Mouse (Mus musculus) layer of hippocampus, adult 2 months (tissue): ENCODE results near the gene Hoxa4. TPM values are rescaled to one million over a fixed set of nuclear protein-coding genes. Genes with fewer than 3 reads are reported as not detected.

Experiments used
- DNase-seq, 2 experiments: peaks; one replicate each; pipeline ENCODE4 v3.0.0; 2022; ENCODE audit warnings: low spot score in 2 of 2
- H3K27ac ChIP-seq: fragments of 200-600 bp; 2 replicates; pipeline ENCODE4 v1.8.1; 2022
- H3K4me3 ChIP-seq: fragments of 200-600 bp; 2 replicates; pipeline ENCODE4 v1.8.1; 2022; ENCODE audit warnings: mild to moderate bottlenecking
- CTCF ChIP-seq: fragments of 200-600 bp; conservative IDR thresholded peaks from 2 replicates; pipeline ENCODE4 v1.8.1; 2022; ENCODE audit warnings: antibody characterized with exemption, mild to moderate bottlenecking, moderate library complexity
- total RNA-seq, 2 experiments: library from RNA; stranded (reverse); gene quantifications; 2 replicates each; pipeline ENCODE4 v1.2.3; 2021

Gene Hoxa4
- total RNA-seq, 2 experiments from 2014 or later: not detected

GRCm38 (mm10) chr6:52217895-52218642, 26.5 kb upstream of the Hoxa4 start:
- no peak for TF ChIP-seq CTCF
- no peak overlapping the region for H3K27ac ChIP-seq
- DNase-seq: no peak
- H3K4me3 ChIP-seq: no peak overlapping the region

- no peak for DNase-seq
- Histone ChIP-seq H3K27ac (no peak overlapping the region), H3K4me3 (no peak overlapping the region)
- no peak for TF ChIP-seq CTCF
Observed at GRCm38 (mm10) chr6:52217459-52217768, 25.9 kb upstream of the Hoxa4 start.

DNA sequence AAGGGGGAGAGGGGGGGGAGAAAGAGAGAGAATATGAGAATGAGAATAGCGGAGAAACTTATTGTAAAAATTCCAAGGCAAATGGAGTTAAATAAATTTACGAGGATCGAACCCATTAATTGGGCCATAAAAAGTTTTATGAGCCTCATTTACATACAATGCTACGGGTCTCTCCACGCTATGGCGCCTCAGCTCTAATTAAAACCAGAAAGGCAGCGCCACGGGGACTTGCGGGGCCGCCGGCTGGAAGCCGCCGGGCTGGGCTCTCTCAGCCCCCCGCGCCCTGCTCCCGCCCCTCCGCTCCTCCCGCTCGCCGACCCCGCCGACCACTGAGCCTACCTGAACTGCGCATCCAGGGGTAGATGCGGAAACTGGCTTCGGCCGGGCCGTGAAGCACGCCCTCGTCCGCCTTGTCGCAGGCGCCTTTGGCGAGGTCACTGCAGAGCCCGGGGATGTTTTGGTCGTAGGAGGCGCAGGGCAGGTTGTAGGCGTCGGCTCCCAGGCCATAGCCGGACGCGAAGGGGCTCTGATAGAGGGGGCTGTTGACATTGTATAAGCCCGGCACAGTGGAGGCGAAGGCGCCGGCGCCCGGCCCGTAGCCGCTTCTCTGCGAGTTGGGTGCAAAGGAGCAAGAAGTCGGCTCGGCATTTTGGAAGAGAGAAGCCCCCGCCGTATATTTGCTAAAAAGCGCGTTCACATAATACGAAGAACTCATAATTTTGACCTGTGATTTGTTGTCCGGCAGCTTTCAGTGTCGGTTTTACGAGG, 25.3 kb upstream of the Hoxa4 start:
- DNase-seq: no peak
- H3K4me3 ChIP-seq: no peak overlapping the region
- no peak overlapping the region for H3K27ac ChIP-seq
- TF ChIP-seq CTCF: no peak

- TF ChIP-seq CTCF: no peak
- H3K4me3 ChIP-seq: no peak overlapping the region
- no peak overlapping the region for H3K27ac ChIP-seq
- no peak for DNase-seq
Observed at GRCm38 (mm10) chr6:52215771-52216535, 24.4 kb upstream of the Hoxa4 start.

DNA sequence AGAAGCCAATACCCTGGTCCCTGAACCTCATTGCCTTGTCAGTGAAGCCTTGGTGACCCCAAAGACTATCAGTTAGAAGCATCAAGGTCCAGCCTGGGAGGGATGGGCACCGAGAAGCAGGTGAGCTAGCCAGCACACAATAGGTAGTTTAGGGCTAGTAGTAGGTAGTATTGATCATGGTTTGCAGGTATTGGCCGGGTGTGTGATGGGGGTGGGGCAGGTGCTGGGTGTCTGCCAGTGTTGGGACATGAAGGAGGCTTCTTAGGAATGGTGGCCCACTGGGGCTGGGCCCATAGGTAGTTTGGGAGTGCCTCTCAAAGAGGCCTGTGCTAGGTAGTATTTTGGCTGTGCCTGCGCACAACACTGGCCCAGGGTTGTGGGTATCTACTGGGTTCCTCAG, 23.5 kb upstream of the Hoxa4 start:
- Histone ChIP-seq H3K27ac (no peak overlapping the region), H3K4me3 (no peak overlapping the region)
- DNase-seq: no peak
- TF ChIP-seq CTCF: no peak

DNA sequence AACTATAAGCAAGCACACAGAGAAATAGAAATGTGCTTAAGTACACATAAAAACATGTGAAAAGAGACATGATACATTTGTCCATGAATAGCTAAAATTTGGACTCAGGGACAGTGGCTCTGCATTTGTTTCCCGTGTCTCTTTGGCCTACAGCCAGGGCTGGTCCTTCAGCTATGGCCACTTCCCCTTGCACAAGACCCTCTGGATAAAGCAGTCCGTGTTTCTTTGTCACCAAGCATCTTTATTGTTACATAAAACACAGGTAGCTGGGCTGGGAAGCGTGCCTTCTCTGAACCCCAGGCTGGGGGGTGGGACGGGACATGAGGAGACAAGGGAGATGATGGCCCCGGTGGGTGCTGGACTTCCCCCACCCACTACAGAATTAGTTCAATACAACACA, 22.7 kb upstream of the Hoxa4 start:
- no peak for TF ChIP-seq CTCF
- DNase-seq: no peak
- H3K27ac ChIP-seq: no peak overlapping the region
- H3K4me3 ChIP-seq: no peak overlapping the region

GRCm38 (mm10) chr6:52213119-52213986, 21.8 kb upstream of the Hoxa4 start, which contains the start of the genes Hoxa3 and Gm28308:
Hoxa3 (minus strand) TSS chr6:52213336.
Gm28308 (minus strand) TSS chr6:52213339.
- DNase-seq: no peak
- Histone ChIP-seq H3K27ac (no peak within 1 kb of the TSS), H3K4me3 (no peak within 1 kb of the TSS)
- no peak for TF ChIP-seq CTCF

DNA sequence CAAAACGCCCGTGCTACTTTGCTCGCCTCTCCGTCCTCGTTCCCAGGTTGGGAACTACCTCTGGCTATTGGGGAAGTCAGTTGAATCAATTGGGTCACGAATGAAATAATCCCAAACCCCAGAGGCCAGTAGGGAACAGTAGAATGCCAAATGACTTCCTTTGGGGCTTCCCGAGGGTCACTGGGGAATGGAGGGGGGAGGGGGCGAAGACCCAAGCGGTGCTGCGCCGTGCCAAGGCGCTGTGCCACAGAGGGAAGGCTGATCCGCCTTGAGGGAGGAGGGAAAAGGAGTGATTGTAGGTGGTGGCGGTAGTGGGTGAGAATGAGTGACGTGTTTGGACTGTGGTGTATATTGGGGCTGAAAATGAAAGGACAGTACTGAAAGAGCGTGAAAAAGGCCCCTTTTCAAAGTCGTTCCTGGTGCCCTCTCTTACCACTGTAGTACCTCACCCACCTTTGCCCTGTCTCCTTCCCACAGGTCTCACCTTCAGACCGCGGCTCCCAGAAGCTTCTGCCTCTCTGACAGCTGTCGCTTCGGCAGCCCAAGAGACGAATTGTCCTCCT, 21.1 kb upstream of the Hoxa4 start:
- no peak for TF ChIP-seq CTCF
- no peak overlapping the region for H3K4me3 ChIP-seq
- DNase-seq: no peak
- H3K27ac ChIP-seq: no peak overlapping the region

DNA sequence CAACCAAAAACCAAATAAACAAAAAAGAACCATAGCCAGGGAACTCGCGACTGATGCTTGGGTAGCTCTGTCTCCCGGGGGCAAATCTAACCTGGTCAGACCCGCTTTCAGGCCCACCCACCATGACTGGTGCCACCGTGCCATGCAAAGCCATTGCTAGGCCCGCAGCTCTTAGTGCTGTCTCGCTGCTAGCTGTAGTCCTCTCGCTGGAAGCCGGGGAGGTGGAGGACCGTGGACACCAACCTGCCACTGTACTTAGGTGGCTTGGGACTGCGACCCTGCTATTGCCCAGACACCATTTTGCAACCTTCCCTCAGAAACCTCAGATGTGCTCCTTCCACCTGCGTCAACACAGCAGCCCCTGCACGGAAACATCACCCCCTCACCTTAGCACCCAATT, 20.4 kb upstream of the Hoxa4 start:
- Histone ChIP-seq H3K27ac (no peak overlapping the region), H3K4me3 (no peak overlapping the region)
- TF ChIP-seq CTCF: no peak
- DNase-seq: no peak

DNA sequence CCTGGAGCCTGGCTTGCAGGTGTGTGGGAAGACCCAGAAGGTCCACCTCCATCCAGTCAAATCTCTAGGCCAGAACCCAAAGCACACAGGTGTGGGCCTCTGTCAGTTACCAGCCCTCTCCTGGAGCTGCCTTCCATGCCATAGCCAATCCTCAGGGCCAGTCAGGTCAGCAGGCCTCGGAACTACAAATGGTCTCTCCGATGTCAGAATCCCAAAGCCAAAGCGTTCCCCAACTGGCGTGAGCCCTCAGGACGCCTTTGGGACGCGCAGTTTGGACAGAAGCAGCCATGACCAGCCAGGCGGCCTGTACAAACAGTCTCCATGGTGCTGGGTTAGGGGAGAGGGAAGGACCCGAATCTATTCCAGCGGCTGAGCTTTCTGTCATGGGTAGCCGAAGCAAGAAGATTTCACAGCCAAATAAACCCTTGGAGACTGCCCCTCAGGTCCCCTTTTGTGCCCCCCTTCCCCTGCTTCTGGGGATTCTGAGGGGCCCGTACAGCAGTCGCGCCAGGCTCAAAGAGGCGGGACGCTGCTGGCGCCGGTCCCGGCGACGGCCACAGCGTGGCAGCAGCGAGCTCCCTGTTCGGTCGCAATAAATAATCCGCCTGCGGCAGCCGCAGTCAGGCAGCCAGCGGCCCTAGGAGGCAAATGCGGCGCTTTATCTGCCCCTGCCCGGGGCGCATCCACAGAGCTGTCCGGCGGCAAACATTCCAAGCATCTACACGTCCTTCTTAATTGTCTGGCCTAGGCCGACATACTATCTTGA, 19.8 kb upstream of the Hoxa4 start:
- H3K27ac ChIP-seq: no peak overlapping the region
- DNase-seq: peak; percentile 19 to 62
- no peak overlapping the region for H3K4me3 ChIP-seq
- TF ChIP-seq CTCF: peak; percentile 95

DNA sequence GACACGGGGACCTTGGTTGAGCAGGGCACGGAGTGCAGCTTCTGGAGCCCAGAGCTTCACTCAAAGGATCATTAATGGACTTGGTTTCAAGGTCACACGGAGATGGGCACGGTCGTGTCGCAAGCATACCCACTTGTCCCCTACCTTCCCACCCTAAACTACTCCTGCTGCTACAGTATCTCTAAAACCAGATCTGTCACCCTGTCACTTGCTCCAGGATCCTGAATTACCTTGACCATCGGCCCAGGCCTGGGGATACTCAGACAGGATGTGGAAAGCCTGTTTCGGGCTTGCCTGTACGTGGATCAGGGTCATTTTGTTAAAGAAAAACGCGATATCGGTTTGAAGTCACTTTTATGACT, 18.1 kb upstream of the Hoxa4 start:
- Histone ChIP-seq H3K4me3 (no peak overlapping the region), H3K27ac (no peak overlapping the region)
- TF ChIP-seq CTCF: no peak
- no peak for DNase-seq
